Mouse (Mus musculus) heart, embryonic 16.5 days (tissue): ENCODE measurements around the gene Bcam. TPM values are rescaled to one million over a fixed set of nuclear protein-coding genes. Genes with fewer than 3 reads are reported as not detected.

ENCODE experiments used
- ATAC-seq: fragments of 200-750 bp; cut with Nextera tagmentation; replicated peaks from 2 replicates; pipeline ENCODE4 v1.8.0; 2017; ENCODE audit warnings: moderate number of reproducible peaks; ENCODE audit not compliant: insufficient read depth, low FRiP score; ENCODE audit errors: extremely low read depth
- H3K27ac ChIP-seq: fragments of 300-500 bp; sonication (generic); 2 replicates; pipeline ENCODE4 v1.5.1; 2014; ENCODE audit warnings: mild to moderate bottlenecking, low read length, control low read depth, moderate library complexity
- H3K27me3 ChIP-seq: fragments of 300-500 bp; sonication (generic); 2 replicates; pipeline ENCODE4 v1.6.1; 2014; ENCODE audit warnings: low read length, mixed read lengths; ENCODE audit not compliant: control insufficient read depth, insufficient read depth
- H3K36me3 ChIP-seq: fragments of 300-500 bp; sonication (generic); 2 replicates; pipeline ENCODE4 v1.6.1; 2014; ENCODE audit not compliant: control insufficient read depth, insufficient read depth
- H3K4me1 ChIP-seq: fragments of 300-500 bp; sonication (generic); 2 replicates; pipeline ENCODE4 v1.6.1; 2014; ENCODE audit warnings: low read length, mixed read lengths; ENCODE audit not compliant: control insufficient read depth, insufficient read depth
- H3K4me2 ChIP-seq: fragments of 300-500 bp; sonication (generic); 2 replicates; pipeline ENCODE4 v1.6.1; 2014; ENCODE audit warnings: low read depth, mild to moderate bottlenecking, control low read depth, low read length
- H3K4me3 ChIP-seq: fragments of 300-500 bp; sonication (generic); 2 replicates; pipeline ENCODE4 v1.5.1; 2014; ENCODE audit warnings: mild to moderate bottlenecking, control low read depth, low read length
- H3K9ac ChIP-seq: fragments of 300-500 bp; sonication (generic); 2 replicates; pipeline ENCODE4 v1.6.1; 2014; ENCODE audit warnings: low read length, control low read depth
- H3K9me3 ChIP-seq: fragments of 300-500 bp; sonication (generic); replicated peaks from 2 replicates; pipeline ENCODE4 v1.6.1; 2016; ENCODE audit warnings: low read length; ENCODE audit not compliant: control insufficient read depth
- WGBS: fragments of 180-500 bp; shearing (Covaris S2); extraction: QIAGEN DNeasy Blood & Tissue Kit; methylation state at CpG from one replicate; pipeline ENCODE4 v1.1.7; 2014; 5-methylcytosine and 5-hydroxymethylcytosine counted together
- polyA plus RNA-seq: library from polyadenylated mRNA; unstranded; fragments of >200 nt; fragmentation: Nextera tagmentation; extraction: Ambion mirVana; gene quantifications from 2 replicates; pipeline ENCODE4 v1.2.1, GENCODE M21; 2015

Gene Bcam
- polyA plus RNA-seq, result 413 and 444 TPM in 2 replicates

DNA sequence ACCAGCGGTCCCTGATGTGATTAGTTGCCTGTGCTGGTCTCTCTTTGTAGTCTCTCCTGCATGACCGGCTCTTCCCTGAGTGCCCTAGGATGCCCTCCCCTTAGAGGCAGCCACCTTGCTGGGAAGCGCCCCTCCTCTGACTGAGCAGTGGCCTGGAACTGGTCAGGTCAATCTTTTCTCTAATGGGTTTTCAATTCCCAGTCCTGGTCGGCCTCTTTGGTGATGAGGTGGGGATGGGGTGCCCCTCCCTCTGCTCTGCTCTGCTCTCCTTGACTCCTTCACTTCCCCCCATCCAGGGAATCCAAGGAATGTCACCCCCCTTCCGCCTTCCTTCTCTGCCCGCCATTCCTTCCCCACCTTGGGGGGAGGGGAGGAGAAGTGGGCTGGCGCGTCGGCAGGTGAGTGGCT is at the start of gene Bcam:
Gene Bcam (minus strand): TSS at position 33 of the 408 bp plus-strand sequence.
- peak within 1 kb of the TSS; percentile 73 for H3K27ac ChIP-seq
- H3K36me3 ChIP-seq, result peaks cover 11% of the 10 kb centered on the region
- peak within 1 kb of the TSS; percentile 97 for H3K4me2 ChIP-seq
- ATAC-seq, result peak; percentile 11; the same call in 1 of the 2 replicates
- WGBS, result under 1% methylated on average over 7 of the region's 9 CpGs
- H3K27me3 ChIP-seq, result no peaks in the 10 kb centered on the region
- H3K9me3 ChIP-seq, result no peaks in the 10 kb centered on the region
- H3K4me1 ChIP-seq, result peaks cover 28% of the 10 kb centered on the region
- H3K9ac ChIP-seq, result peak within 1 kb of the TSS; percentile 79
- H3K4me3 ChIP-seq, result peak within 1 kb of the TSS; percentile 61

DNA sequence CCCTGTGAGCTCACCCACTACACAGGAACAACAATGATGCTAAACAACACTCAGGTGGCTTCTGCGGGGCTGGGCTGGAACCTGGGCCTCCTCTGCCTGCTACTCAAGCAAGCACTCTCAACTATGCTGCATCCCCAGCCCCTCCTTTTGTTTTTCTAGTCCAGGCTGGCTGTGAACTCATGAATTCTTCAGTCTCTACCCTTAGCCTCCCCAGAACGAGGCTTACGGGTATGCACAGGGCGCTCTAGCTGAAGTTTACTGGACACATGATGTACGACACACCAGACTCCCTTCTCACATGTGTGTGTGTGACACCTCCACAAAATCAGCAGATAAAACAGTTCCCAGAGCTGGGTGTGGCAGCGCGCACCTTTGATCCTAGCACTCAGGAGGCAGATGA is 48.1 kb upstream of the Bcam start:
- peaks cover 29% of the 10 kb centered on the region for H3K4me1 ChIP-seq
- peaks cover 4% of the 10 kb centered on the region for H3K9me3 ChIP-seq
- H3K4me3 ChIP-seq, result no peak overlapping the region
- peaks cover 14% of the 10 kb centered on the region for H3K27me3 ChIP-seq
- WGBS, result 83% methylated on average over 7 of the region's 7 CpGs
- no peak overlapping the region for H3K9ac ChIP-seq
- H3K27ac ChIP-seq, result no peak overlapping the region
- H3K4me2 ChIP-seq, result no peak overlapping the region
- no peak for ATAC-seq
- H3K36me3 ChIP-seq, result no peaks in the 10 kb centered on the region

DNA sequence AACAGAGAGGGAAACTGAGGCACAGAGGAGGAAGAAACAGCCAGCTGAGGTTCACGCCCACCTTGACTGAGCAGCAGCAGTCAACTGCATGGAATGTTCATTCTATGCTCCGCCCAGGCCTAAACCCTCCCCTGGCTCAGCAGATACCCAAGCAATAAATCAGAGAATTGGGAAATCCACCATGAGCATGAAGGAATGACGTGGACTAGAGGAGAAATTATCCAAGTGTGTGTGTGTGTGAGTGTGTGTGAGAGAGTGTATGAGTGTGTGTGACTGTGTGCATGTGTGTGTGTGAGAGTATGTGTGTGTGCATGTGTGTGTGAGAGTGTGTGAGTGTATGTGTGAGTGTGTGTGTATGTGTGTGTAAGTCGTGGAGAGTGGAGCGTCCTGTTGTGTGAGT is 47.6 kb upstream of the Bcam start:
- 86% methylated on average over 5 of the region's 5 CpGs for WGBS
- Histone ChIP-seq H3K4me3 (no peak overlapping the region), H3K9ac (no peak overlapping the region), H3K27me3 (peaks cover 14% of the 10 kb centered on the region), H3K36me3 (no peaks in the 10 kb centered on the region), H3K4me1 (peaks cover 25% of the 10 kb centered on the region), H3K4me2 (no peak overlapping the region), H3K27ac (no peak overlapping the region), H3K9me3 (peaks cover 4% of the 10 kb centered on the region)
- no peak for ATAC-seq

DNA sequence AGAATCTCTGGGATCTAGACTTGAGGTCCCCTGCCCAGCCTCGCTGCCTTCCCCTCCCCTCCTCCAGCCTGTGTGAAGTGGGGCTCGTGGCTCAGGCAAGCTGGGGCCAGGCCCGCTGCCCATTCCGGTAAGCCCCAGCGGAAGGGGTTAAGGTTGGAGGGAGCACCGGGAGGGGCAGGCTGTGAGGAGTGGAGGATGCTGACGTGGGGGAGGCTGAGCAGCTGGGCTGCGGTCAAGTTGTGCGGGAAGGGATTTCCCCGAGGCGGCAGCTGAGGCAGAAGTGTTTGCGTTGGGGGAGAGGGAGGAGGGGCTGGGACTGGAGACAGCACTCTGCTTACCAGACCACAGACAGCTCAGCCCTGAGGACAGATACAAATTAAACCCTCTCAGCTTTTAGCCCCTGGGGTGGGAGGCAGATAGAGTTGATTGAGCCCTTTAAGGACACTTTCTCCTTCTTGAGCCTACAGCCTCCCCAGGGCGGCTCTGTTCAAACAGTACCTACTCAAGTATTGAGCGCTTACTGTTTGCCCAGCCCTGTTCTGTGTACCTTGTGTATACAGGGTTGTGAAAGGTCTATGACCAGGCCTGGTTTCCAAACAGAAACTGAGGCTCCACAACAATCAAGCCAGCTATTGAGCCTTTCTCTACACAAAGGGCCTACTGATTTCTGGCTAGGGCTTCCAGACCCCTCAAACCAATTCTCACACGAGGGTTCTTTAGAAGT is 46.7 kb upstream of the Bcam start:
- H3K9me3 ChIP-seq, result peaks cover 4% of the 10 kb centered on the region
- peak; percentile 51 for ATAC-seq
- H3K4me2 ChIP-seq, result peak overlapping the region; percentile 86

DNA sequence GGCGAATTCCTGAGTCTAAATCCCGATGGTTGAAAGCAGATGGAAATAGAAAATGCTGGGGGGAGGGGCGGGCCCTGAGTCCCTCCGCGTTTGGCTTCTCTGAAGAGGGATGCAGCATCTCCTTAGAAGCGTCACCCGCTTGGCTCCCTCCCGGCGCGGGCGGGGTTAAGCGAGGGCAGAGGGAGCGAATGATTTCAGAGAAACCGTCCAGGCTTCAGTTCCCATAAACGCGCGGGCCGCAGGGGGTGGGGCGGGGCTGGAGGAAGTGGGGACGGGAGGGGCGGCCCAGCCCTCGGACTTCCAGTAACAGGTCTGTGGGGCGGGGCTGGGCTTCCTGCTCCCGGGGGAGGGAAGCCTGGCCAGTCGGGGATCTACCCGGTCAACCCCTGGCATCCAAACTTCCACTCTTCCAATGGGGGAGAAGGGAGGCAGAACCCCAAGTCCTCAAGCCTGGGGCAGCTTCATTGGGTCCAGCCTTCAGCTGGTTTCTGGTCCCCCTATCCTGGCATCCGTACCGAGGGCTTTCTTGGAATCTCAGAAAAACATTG is 45.5 kb upstream of the Bcam start:
- ATAC-seq, result peak; percentile 77
- H3K9ac ChIP-seq, result peak overlapping the region; percentile 70
- peak overlapping the region; percentile 86 for H3K4me2 ChIP-seq
- peak overlapping the region; percentile 59 for H3K4me3 ChIP-seq
- no peaks in the 10 kb centered on the region for H3K36me3 ChIP-seq
- under 1% methylated on average over 27 of the region's 28 CpGs for WGBS
- H3K27me3 ChIP-seq, result peaks cover 14% of the 10 kb centered on the region
- peaks cover 4% of the 10 kb centered on the region for H3K9me3 ChIP-seq
- peak overlapping the region; percentile 47 for H3K27ac ChIP-seq
- peaks cover 16% of the 10 kb centered on the region for H3K4me1 ChIP-seq

More for the DNA sequence above, 46.7 kb upstream of the Bcam start:
- WGBS, result 14% methylated on average over 15 of the region's 15 CpGs
- H3K9ac ChIP-seq, result peak overlapping the region; percentile 45; the same call in 1 of the 2 replicates
- H3K4me3 ChIP-seq, result peak overlapping the region; percentile 59
- H3K27me3 ChIP-seq, result peaks cover 14% of the 10 kb centered on the region
- H3K36me3 ChIP-seq, result no peaks in the 10 kb centered on the region
- H3K27ac ChIP-seq, result peak overlapping the region; percentile 52
- H3K4me1 ChIP-seq, result peaks cover 21% of the 10 kb centered on the region

DNA sequence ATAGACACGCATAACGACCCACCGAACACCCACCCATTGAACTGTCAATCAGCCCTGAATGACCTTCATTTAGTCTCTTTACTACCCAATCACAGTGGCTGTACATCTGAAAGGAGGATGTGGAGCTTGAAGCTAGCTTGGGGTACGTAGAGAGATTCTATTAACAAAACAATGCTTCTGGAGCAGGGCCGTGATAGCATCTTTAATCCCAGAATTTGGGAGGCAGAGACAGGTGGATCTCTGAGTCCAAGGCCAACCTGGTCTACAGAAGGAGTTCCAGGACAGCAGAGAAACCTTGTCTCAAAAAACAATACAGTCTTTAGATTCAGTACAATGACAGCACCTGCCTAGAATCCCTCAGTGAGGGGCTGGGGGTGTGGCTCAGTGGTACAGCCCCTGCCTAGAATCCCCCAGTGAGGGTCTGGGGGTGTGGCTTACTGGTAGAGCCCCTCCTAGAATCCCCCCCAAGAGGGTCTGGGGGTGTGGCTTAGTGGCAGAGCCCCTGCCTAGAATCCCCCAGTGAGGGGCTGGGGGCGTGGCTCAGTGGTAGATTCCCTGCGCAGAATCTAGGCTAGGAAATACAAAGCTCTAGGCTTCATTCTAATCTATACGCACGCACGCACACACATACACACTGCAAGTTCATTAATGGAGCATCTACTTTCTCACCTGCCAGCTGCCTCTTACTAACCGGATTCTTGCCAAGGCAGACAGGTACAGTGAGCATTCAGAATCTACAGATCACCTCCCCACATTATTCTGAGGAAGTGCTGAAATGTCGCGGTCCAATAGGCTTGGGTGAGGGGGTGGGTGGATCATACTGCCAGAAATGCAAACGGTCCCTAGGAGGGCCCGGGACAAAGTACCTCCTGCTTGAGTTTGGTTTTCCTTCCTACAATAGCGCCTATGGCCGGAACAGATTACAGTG is 44.7 kb upstream of the Bcam start:
- peak overlapping the region; percentile 34 for H3K27ac ChIP-seq
- H3K9me3 ChIP-seq, result peaks cover 4% of the 10 kb centered on the region; the same call in 1 of the 2 replicates
- peak overlapping the region; percentile 59 for H3K4me3 ChIP-seq
- WGBS, result 32% methylated on average over 17 of the region's 17 CpGs
- peaks cover 19% of the 10 kb centered on the region for H3K4me1 ChIP-seq
- H3K36me3 ChIP-seq, result no peaks in the 10 kb centered on the region
- peak overlapping the region; percentile 86 for H3K4me2 ChIP-seq
- ATAC-seq, result peak; percentile 23; the same call in 1 of the 2 replicates
- peaks cover 19% of the 10 kb centered on the region for H3K27me3 ChIP-seq
- H3K9ac ChIP-seq, result peak overlapping the region; percentile 70

DNA sequence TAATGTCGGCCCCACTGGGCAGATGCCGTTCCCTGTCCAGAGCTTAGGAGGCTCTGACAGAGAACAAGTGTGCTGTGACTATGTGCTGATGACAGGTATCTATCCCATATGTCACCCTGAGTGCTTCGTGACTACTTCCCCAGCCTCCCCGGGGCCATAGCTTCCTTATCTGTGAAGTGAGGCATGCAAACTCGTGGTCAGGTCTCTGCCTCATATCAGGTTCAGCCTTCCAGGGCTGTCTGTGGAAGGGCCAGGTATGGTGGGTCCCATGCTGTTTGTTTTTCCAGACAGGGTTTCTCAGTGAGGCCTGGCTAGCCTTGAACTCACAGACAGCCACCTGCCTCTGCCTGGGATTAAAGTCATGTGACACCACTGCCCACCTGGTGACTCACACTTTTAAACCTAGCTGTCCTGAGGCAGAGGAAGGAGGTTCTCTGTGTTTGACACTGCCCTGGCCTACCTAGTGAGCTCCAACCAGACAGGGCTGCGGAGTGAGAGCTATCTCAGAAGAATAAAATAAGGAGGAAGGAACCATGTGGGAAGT is 42.8 kb upstream of the Bcam start:
- peaks cover 28% of the 10 kb centered on the region for H3K27me3 ChIP-seq
- WGBS, result 41% methylated on average over 6 of the region's 6 CpGs
- H3K4me2 ChIP-seq, result no peak overlapping the region

DNA sequence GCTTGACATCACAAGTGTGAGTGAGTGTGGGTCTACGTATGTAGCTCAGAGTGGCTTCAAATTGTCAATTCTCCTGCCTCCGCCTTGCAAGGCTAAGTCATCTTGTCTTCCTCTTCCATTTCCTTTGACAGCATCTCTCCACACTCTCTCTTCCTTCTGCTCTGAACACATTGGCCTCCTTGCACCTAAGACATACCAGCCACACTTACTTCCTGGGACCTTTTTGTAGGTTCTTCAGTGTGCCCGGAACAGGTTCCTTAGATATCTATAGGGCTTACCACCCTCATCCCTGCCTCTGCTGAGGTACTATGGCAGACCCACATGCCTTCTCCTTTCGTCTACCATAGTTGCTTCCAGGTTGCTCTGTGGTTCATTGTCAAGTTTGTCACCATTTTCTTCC is 42.3 kb upstream of the Bcam start:
- Histone ChIP-seq H3K27ac (no peak overlapping the region), H3K9me3 (no peaks in the 10 kb centered on the region), H3K4me1 (peaks cover 19% of the 10 kb centered on the region), H3K9ac (no peak overlapping the region), H3K27me3 (peaks cover 28% of the 10 kb centered on the region), H3K4me2 (no peak overlapping the region), H3K4me3 (no peak overlapping the region), H3K36me3 (no peaks in the 10 kb centered on the region)
- ATAC-seq, result no peak
- WGBS, result 73% methylated on average over 4 of the region's 4 CpGs

More for the DNA sequence above, 42.8 kb upstream of the Bcam start:
- Histone ChIP-seq H3K9me3 (no peaks in the 10 kb centered on the region), H3K4me3 (no peak overlapping the region), H3K9ac (no peak overlapping the region), H3K4me1 (peaks cover 19% of the 10 kb centered on the region), H3K27ac (no peak overlapping the region), H3K36me3 (no peaks in the 10 kb centered on the region)
- ATAC-seq, result no peak
